Comparison of ENCODE assay signal across 20 mouse cellular contexts in the genomic region with DNA sequence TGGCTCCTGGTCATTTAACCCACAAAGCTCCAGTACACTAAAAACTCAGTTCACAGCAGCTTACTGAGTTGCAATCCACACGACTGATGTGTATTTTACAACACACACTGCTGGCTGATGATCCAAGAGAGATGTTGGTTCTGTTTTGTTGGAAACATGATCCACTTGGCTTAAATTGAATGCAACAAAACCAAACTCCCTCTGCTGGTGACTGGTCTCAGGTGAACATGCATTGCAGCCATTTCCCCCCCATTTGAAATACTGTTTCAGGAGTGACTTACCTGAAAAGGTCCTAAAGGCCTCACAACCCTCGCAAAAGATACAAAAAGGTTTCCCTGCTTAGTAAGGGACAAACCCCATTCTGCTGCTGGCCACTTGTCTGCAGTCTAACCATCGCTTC.
DNase-seq lines count a peak whose midpoint lies in the region; ATAC-seq and TF ChIP-seq lines count a peak whose summit lies in the region.
"Had no signal": no experiment of that assay in that cellular context is flagged by ENCODE, and none has a peak within 500 bp of the region (broad histone marks: within the 10 kb centered on the region; RNA-seq: fewer than 3 reads in every experiment).

No protein-coding gene starts in this region.

- ATAC-seq in liver, postnatal 0 days, result no peak
- no peak for ATAC-seq in liver, embryonic 11.5 days (replicated peaks; ENCODE audit: low FRiP score)
- no peak for ATAC-seq in forebrain, embryonic 14.5 days
- ATAC-seq: inflammation-experienced regulatory T-cells, adult 6 months had no signal

- 64% methylated on average over 3 of the region's 3 CpGs for WGBS in kidney, adult 2 months
- WGBS in liver, postnatal 0 days (ENCODE audit: insufficient replicate concordance), result 69% methylated on average over 3 of the region's 3 CpGs
- WGBS in liver, embryonic 11.5 days, result 76% methylated on average over 3 of the region's 3 CpGs
- WGBS in forebrain, embryonic 14.5 days, result 74% methylated on average over 3 of the region's 3 CpGs

- DNase-seq in kidney, adult 2 months, result peak; percentile 3
- DNase-seq in kidney, adult 11 months, result no peak
- no peak for DNase-seq in liver, postnatal 0 days
- DNase-seq in liver, embryonic 11.5 days (ENCODE audit: low spot score), result no peak
- DNase-seq in NIH3T3 (ENCODE audit: low read depth), result peak; percentile 6
- peak; percentile 35 for DNase-seq in brain, embryonic 14.5 days (ENCODE audit: low read depth)
- DNase-seq in forebrain, embryonic 14.5 days (ENCODE audit: low spot score), result no peak
- DNase-seq: cerebellum, adult 8-10 months; gastrocnemius, postnatal 25 days; heart, postnatal 36 days; lung, postnatal 10 days; right cerebral cortex, adult 18-20 months; spleen, adult 18-20 months; thymus, postnatal 14 days had no signal

- no peaks in the 10 kb centered on the region for H3K27me3 ChIP-seq in kidney, adult 2 months (replicated peaks; ENCODE audit: control insufficient read depth, insufficient read depth, low read length)
- H3K27me3 ChIP-seq in liver, postnatal 0 days (ENCODE audit: insufficient read depth, low read length), result no peaks in the 10 kb centered on the region
- no peaks in the 10 kb centered on the region for H3K27me3 ChIP-seq in liver, embryonic 11.5 days (replicated peaks; ENCODE audit: control insufficient read depth, insufficient read depth, low read length)
- H3K27me3 ChIP-seq in forebrain, embryonic 14.5 days (replicated peaks; ENCODE audit: control insufficient read depth, insufficient read depth, low read length), result no peaks in the 10 kb centered on the region
- H3K27me3 ChIP-seq: embryonic facial prominence, embryonic 12.5 days; limb, embryonic 15.5 days; stomach, embryonic 15.5 days had no signal

- H3K27ac ChIP-seq in kidney, adult 2 months (ENCODE audit: insufficient read depth, low read depth, low read length), result no peak overlapping the region
- no peak overlapping the region for H3K27ac ChIP-seq in liver, postnatal 0 days (ENCODE audit: low read depth)
- no peak overlapping the region for H3K27ac ChIP-seq in liver, embryonic 11.5 days (ENCODE audit: low read depth, low read length)
- no peak overlapping the region for H3K27ac ChIP-seq in forebrain, embryonic 14.5 days (ENCODE audit: low read depth, low read length)
- H3K27ac ChIP-seq: embryonic facial prominence, embryonic 12.5 days; limb, embryonic 15.5 days; stomach, embryonic 15.5 days had no signal

- no peaks in the 10 kb centered on the region for H3K4me1 ChIP-seq in kidney, adult 2 months (ENCODE audit: control insufficient read depth, insufficient read depth, low read length)
- 0 out of 2 replicates have a peak, but pooled peaks cover 2% of the 10 kb centered on the region for H3K4me1 ChIP-seq in liver, postnatal 0 days (ENCODE audit: insufficient read depth)
- peaks cover 4% of the 10 kb centered on the region; the same call in 1 of the 2 replicates for H3K4me1 ChIP-seq in liver, embryonic 11.5 days (replicated peaks; ENCODE audit: control insufficient read depth, insufficient read depth, low read length)
- H3K4me1 ChIP-seq in forebrain, embryonic 14.5 days (ENCODE audit: control insufficient read depth, insufficient read depth, low read length), result peaks cover 9% of the 10 kb centered on the region
- H3K4me1 ChIP-seq: embryonic facial prominence, embryonic 12.5 days; limb, embryonic 15.5 days; stomach, embryonic 15.5 days had no signal

- no peak overlapping the region for H3K9ac ChIP-seq in liver, postnatal 0 days (replicated peaks)
- no peak overlapping the region for H3K9ac ChIP-seq in liver, embryonic 11.5 days (ENCODE audit: low read depth, low read length)
- no peak overlapping the region for H3K9ac ChIP-seq in forebrain, embryonic 14.5 days (ENCODE audit: low read length)
- H3K9ac ChIP-seq: embryonic facial prominence, embryonic 12.5 days; limb, embryonic 15.5 days; stomach, embryonic 15.5 days had no signal

- H3K4me2 ChIP-seq in liver, postnatal 0 days (ENCODE audit: low read depth, low read length), result no peak overlapping the region
- H3K4me2 ChIP-seq in liver, embryonic 11.5 days, result no peak overlapping the region
- H3K4me2 ChIP-seq in forebrain, embryonic 14.5 days (ENCODE audit: low read length), result no peak overlapping the region
- H3K4me2 ChIP-seq: embryonic facial prominence, embryonic 12.5 days; heart, embryonic 11.5 days; limb, embryonic 15.5 days; stomach, embryonic 15.5 days had no signal

- no peaks in the 10 kb centered on the region for H3K9me3 ChIP-seq in liver, postnatal 0 days (ENCODE audit: low read length)
- no peaks in the 10 kb centered on the region for H3K9me3 ChIP-seq in liver, embryonic 11.5 days (ENCODE audit: control insufficient read depth, low read length)
- H3K9me3 ChIP-seq in forebrain, embryonic 14.5 days (replicated peaks; ENCODE audit: control insufficient read depth, low read length), result no peaks in the 10 kb centered on the region
- H3K9me3 ChIP-seq: embryonic facial prominence, embryonic 12.5 days; limb, embryonic 15.5 days; stomach, embryonic 15.5 days had no signal

- H3K36me3 ChIP-seq in kidney, adult 2 months (ENCODE audit: control insufficient read depth, insufficient read depth, low read length), result no peaks in the 10 kb centered on the region
- no peaks in the 10 kb centered on the region for H3K36me3 ChIP-seq in liver, postnatal 0 days (replicated peaks; ENCODE audit: insufficient read depth, low read length)
- H3K36me3 ChIP-seq in liver, embryonic 11.5 days (ENCODE audit: control insufficient read depth, insufficient read depth, low read length), result no peaks in the 10 kb centered on the region
- H3K36me3 ChIP-seq in forebrain, embryonic 14.5 days (ENCODE audit: control insufficient read depth, insufficient read depth, low read length), result no peaks in the 10 kb centered on the region
- H3K36me3 ChIP-seq: embryonic facial prominence, embryonic 12.5 days; limb, embryonic 15.5 days; stomach, embryonic 15.5 days had no signal

- TF ChIP-seq POLR2A in kidney, adult 2 months (IDR thresholded peaks at IDR 0.05; ENCODE audit: low read depth, low read length), result no peak
- no peak for TF ChIP-seq POLR2A in brain, embryonic 14.5 days (IDR thresholded peaks at IDR 0.05; ENCODE audit: borderline replicate concordance, extremely low read depth, insufficient read depth, insufficient read length, poor library complexity, severe bottlenecking)

- TF ChIP-seq CTCF in kidney, adult 2 months (conservative IDR thresholded peaks at IDR 0.05; ENCODE audit: insufficient read depth, insufficient read length, low read depth, low read length), result no peak
- peak; percentile 33 for TF ChIP-seq CTCF in liver, postnatal 0 days (IDR thresholded peaks at IDR 0.05; ENCODE audit: low read depth)
- TF ChIP-seq CTCF in brain, embryonic 14.5 days (IDR thresholded peaks at IDR 0.05; ENCODE audit: borderline replicate concordance, extremely low read depth, insufficient read depth, insufficient read length), result peak; percentile 32; the same call in 1 of the 2 replicates

- TF ChIP-seq EP300 in liver, postnatal 0 days (IDR thresholded peaks at IDR 0.05; ENCODE audit: low read depth), result no peak

- H3K4me3 ChIP-seq in kidney, adult 2 months (ENCODE audit: insufficient read depth, low read depth, low read length), result no peak overlapping the region
- no peak overlapping the region for H3K4me3 ChIP-seq in liver, postnatal 0 days (ENCODE audit: low read depth, low read length)
- no peak overlapping the region for H3K4me3 ChIP-seq in liver, embryonic 11.5 days (ENCODE audit: low read depth, low read length)
- H3K4me3 ChIP-seq in forebrain, embryonic 14.5 days (ENCODE audit: low read depth, low read length), result no peak overlapping the region
- H3K4me3 ChIP-seq: embryonic facial prominence, embryonic 12.5 days; limb, embryonic 15.5 days; myocyte; stomach, embryonic 15.5 days had no signal

Comparison
In these comparisons a context has a peak if more than half of its experiments do, and no peak if none do; other contexts are left out.
1. DNase-seq: peak in kidney, adult 2 months (single experiment), NIH3T3 (single experiment) and brain, embryonic 14.5 days (single experiment); none in kidney, adult 11 months (single experiment), liver, postnatal 0 days (single experiment), liver, embryonic 11.5 days (single experiment) and forebrain, embryonic 14.5 days (single experiment).